Mouse (Mus musculus): ENCODE data around the gene Arl2bp. TPM values are rescaled to one million over a fixed set of nuclear protein-coding genes. Genes with fewer than 3 reads are reported as not detected.

The Arl2bp gene
- polyA plus RNA-seq, 1 experiment, result 3.1 TPM

DNA sequence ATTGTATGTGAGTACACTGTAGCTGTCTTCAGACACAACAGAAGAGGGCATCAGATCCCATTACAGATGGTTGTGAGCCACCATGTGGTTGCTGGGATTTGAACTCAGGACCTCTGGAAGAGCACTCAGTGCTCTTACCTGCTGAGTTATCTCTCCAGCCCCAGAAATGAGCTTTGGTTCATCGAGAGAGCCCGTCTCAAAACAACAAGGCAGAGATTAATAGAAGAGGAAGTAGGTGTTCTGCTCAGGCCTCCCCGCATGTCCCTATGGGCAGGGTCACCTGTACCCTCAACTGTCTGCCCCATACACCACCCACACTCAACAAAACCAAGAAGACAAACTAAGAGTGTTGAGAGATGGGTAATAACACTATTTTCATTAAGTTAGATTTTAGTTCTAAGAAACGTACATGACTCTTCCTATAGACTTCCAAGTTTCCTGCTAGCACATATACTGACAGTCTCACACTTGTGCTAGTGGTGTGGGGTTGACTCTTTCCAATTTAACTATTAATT is 34.1 kb downstream of the Arl2bp start:
- Histone ChIP-seq H3K4me1 (ENCODE audit: control insufficient read depth) (peaks cover 33% of the 10 kb centered on the region), H3K36me3 (ENCODE audit: control insufficient read depth) (no peaks in the 10 kb centered on the region), H3K4me3 (replicated peaks) (no peak overlapping the region), H3K9me3 (ENCODE audit: control insufficient read depth, low read length) (peaks cover 2% of the 10 kb centered on the region; the same call in 1 of the 2 replicates), H3K27me3 (ENCODE audit: control insufficient read depth) (peaks cover 46% of the 10 kb centered on the region)
- no peak for TF ChIP-seq TAL1 (IDR thresholded peaks at IDR 0.05; ENCODE audit: low read length)
- TF ChIP-seq GATA1 (IDR thresholded peaks at IDR 0.05; ENCODE audit: low read length), result no peak

DNA sequence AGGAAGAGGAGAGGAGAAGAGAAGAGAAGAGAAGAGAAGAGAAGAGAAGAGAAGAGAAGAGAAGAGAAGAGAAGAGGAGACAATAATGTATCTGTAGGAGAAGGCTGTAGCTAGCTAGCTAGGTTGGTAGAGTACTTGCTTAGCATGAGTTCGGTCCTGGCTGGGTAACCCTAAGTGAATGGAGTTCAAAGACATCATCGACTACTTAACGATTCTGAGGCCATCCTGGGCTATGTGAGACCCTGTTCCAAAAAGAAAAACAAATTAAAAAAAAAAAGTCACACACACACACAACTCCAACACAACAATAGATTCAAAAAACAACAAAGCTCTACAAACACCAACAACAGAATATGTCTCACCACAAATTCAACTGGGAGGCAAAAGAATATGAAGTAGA is 35.8 kb downstream of the Arl2bp start:
- peaks cover 41% of the 10 kb centered on the region for H3K4me1 ChIP-seq (ENCODE audit: control insufficient read depth)
- peaks cover 37% of the 10 kb centered on the region for H3K27me3 ChIP-seq (ENCODE audit: control insufficient read depth)
- no peaks in the 10 kb centered on the region for H3K36me3 ChIP-seq (ENCODE audit: control insufficient read depth)
- TF ChIP-seq GATA1 (IDR thresholded peaks at IDR 0.05; ENCODE audit: low read length) (no peak), TAL1 (IDR thresholded peaks at IDR 0.05; ENCODE audit: low read length) (no peak)
- no peaks in the 10 kb centered on the region for H3K9me3 ChIP-seq (ENCODE audit: control insufficient read depth, low read length)
- H3K4me3 ChIP-seq (replicated peaks), result no peak overlapping the region

DNA sequence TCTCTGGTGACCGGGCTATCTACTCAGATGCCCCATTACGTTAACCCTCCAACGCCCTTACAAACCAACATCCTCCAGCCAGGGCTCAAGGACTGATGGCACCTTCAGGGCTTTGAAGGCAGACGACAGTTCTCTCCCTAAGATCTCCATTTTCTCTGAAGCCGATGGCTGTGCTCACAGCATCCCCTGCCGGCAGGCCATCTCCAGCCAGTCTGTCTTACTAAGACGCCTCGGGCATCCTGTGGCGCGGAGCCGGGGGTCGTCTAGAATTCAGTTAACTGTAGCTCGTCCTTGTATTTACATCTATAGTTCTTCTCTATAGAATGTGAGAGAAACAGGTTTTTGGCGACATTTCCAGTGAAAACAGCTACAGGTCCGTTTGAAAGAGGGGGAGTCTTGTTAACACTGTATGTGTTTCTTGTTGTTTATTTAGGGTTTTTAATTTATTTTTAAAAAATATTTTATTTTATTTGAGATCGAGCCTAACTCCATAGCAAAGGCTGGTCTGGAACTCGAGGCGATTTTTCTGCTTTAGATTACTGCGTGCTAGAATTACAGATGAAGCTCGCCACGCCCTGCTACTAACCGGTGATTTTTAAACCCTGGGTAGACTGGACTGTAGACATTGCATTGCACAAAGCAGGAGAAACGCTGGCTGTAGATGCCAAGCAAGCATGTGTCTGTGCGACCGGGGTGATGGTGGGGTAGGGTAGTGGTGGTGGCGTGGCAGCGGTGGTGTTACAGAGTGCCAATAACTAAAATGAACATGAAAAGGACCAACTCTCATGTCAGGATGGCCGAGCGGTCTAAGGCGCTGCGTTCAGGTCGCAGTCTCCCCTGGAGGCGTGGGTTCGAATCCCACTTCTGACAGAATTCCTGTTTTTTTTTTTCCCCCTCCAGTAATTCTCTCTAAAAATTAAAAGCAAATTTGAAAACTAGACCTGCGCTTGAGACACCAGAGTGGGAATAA is 36.7 kb downstream of the Arl2bp start:
- Histone ChIP-seq H3K27me3 (ENCODE audit: control insufficient read depth) (peaks cover 36% of the 10 kb centered on the region), H3K4me3 (replicated peaks) (peak overlapping the region; percentile 66), H3K9me3 (ENCODE audit: control insufficient read depth, low read length) (no peaks in the 10 kb centered on the region), H3K36me3 (ENCODE audit: control insufficient read depth) (no peaks in the 10 kb centered on the region), H3K4me1 (ENCODE audit: control insufficient read depth) (peaks cover 44% of the 10 kb centered on the region)
- TF ChIP-seq TAL1 (IDR thresholded peaks at IDR 0.05; ENCODE audit: low read length) (no peak), GATA1 (IDR thresholded peaks at IDR 0.05; ENCODE audit: low read length) (no peak)

DNA sequence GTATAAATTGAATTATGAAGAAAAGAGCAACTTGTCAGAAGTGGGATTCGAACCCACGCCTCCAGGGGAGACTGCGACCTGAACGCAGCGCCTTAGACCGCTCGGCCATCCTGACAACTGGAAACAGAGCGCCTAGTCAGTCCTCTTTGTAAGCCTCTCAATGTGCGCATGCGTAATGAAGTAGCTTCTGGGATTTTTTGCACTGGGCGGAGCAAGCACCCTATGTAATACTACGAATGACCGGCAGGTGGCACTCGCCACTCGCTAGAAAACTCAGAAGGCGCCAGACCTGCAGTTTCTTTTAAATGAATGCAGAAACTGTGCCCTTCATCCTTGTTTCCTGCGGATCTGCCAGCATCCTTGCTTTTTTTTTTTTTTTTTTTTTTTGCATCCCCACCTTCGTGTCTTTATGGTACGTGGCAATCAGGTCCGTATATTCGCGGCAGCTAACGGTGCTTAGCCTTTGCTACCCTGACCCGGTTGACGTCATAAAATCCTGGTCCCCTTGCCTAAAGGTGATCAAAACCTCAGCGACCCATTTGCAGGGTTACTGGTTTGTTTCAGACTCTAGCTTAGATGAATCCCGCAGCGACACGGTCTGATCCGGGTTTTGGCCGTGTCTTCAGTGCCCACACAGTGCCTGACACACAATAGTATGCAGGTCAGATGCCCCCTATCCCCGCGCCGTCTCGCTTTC is 37.7 kb downstream of the Arl2bp start:
- Histone ChIP-seq H3K4me3 (replicated peaks) (peak overlapping the region; percentile 66), H3K36me3 (ENCODE audit: control insufficient read depth) (no peaks in the 10 kb centered on the region), H3K9me3 (ENCODE audit: control insufficient read depth, low read length) (no peaks in the 10 kb centered on the region), H3K27me3 (ENCODE audit: control insufficient read depth) (peaks cover 31% of the 10 kb centered on the region), H3K4me1 (ENCODE audit: control insufficient read depth) (peaks cover 44% of the 10 kb centered on the region)
- TF ChIP-seq GATA1 (IDR thresholded peaks at IDR 0.05; ENCODE audit: low read length) (no peak), TAL1 (IDR thresholded peaks at IDR 0.05; ENCODE audit: low read length) (no peak)

GRCm38 (mm10) chr8:94704669-94704984 is 38.2 kb downstream of the Arl2bp start:
- Histone ChIP-seq H3K9me3 (ENCODE audit: control insufficient read depth, low read length) (no peaks in the 10 kb centered on the region), H3K36me3 (ENCODE audit: control insufficient read depth) (no peaks in the 10 kb centered on the region), H3K4me3 (replicated peaks) (peak overlapping the region; percentile 66), H3K4me1 (ENCODE audit: control insufficient read depth) (peaks cover 44% of the 10 kb centered on the region), H3K27me3 (ENCODE audit: control insufficient read depth) (peaks cover 29% of the 10 kb centered on the region)
- TF ChIP-seq GATA1 (IDR thresholded peaks at IDR 0.05; ENCODE audit: low read length) (no peak), TAL1 (IDR thresholded peaks at IDR 0.05; ENCODE audit: low read length) (no peak)

GRCm38 (mm10) chr8:94705581-94706245 is 39.3 kb downstream of the Arl2bp start:
- no peak overlapping the region for H3K4me3 ChIP-seq (replicated peaks)
- H3K4me1 ChIP-seq (ENCODE audit: control insufficient read depth), result peaks cover 44% of the 10 kb centered on the region
- H3K27me3 ChIP-seq (ENCODE audit: control insufficient read depth), result peaks cover 32% of the 10 kb centered on the region
- TF ChIP-seq TAL1 (IDR thresholded peaks at IDR 0.05; ENCODE audit: low read length) (no peak), GATA1 (IDR thresholded peaks at IDR 0.05; ENCODE audit: low read length) (no peak)
- no peaks in the 10 kb centered on the region for H3K9me3 ChIP-seq (ENCODE audit: control insufficient read depth, low read length)
- H3K36me3 ChIP-seq (ENCODE audit: control insufficient read depth), result no peaks in the 10 kb centered on the region

DNA sequence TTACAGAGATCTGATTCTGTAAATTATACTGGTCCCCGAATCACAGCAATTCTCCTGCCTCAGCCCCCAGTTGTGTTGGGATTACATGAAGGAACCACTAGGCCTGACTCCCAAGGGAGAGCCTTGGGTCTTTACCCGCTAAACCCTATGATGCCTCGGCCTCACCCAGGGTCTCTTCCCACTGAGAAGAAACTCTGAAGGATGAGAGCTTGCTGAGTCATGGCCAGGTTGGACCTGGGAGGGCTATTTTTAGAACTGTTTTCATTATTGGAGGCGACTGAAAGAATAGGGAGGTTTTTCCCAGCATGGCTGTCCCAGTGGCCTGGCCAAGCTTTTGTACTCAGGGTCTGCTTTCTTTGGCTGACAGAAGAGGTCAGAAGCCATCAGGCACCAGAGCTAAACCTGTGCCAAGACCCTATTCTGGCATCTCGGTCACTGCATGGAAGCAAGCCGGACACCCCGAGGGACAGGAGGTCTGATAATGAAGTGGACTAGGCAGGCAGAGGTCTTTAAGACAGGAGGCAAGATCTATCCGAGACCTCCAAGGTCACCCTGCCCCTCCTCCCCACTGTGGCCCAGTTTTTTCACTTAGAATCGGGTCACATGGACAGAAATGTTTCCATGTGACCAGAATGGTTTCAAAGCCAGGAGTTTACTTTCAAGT is 40.5 kb downstream of the Arl2bp start:
- Histone ChIP-seq H3K27me3 (ENCODE audit: control insufficient read depth) (peaks cover 41% of the 10 kb centered on the region), H3K36me3 (ENCODE audit: control insufficient read depth) (no peaks in the 10 kb centered on the region), H3K4me3 (replicated peaks) (no peak overlapping the region), H3K9me3 (ENCODE audit: control insufficient read depth, low read length) (no peaks in the 10 kb centered on the region), H3K4me1 (ENCODE audit: control insufficient read depth) (peaks cover 44% of the 10 kb centered on the region)
- TF ChIP-seq TAL1 (IDR thresholded peaks at IDR 0.05; ENCODE audit: low read length) (no peak), GATA1 (IDR thresholded peaks at IDR 0.05; ENCODE audit: low read length) (no peak)

DNA sequence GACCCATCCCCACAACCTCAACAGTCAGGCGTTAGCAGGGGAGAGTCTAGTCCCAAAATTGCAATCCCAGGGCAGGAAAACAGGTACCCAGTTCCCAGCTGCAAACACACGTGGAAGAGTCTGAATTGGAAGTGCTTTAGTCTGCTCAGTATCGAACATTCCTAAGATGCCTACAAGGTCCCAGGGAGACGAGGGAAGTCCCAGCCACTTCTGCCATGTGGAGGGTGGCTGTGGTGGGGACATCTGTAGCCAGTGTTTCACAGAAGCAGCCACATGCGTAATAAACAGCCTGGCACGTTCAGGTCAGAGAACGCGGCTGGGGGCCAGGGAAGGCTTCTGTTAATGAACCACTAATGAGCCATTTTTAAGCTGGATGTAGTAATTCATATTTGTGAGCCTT is 43.9 kb downstream of the Arl2bp start:
- TF ChIP-seq TAL1 (IDR thresholded peaks at IDR 0.05; ENCODE audit: low read length) (no peak), GATA1 (IDR thresholded peaks at IDR 0.05; ENCODE audit: low read length) (no peak)
- peaks cover 55% of the 10 kb centered on the region for H3K27me3 ChIP-seq (ENCODE audit: control insufficient read depth)
- H3K4me3 ChIP-seq (replicated peaks), result no peak overlapping the region
- H3K4me1 ChIP-seq (ENCODE audit: control insufficient read depth), result peaks cover 18% of the 10 kb centered on the region
- H3K9me3 ChIP-seq (ENCODE audit: control insufficient read depth, low read length), result no peaks in the 10 kb centered on the region
- H3K36me3 ChIP-seq (ENCODE audit: control insufficient read depth), result no peaks in the 10 kb centered on the region

Data from erythroblast, embryonic 14.5 days (primary cell).